Mouse (Mus musculus) forebrain, embryonic 16.5 days (tissue): ENCODE data around the gene Prrg4. TPM values are rescaled to one million over a fixed set of nuclear protein-coding genes. Genes with fewer than 3 reads are reported as not detected.
"Not testable (repeated sequence)": the region's sequence is repeated elsewhere in the genome, so short reads cannot be mapped to it uniquely, and the experiment has no call there.

ENCODE experiments used
- ATAC-seq: fragments of 200-750 bp; cut with Nextera tagmentation; 2 replicates; pipeline ENCODE4 v1.8.0; 2017; ENCODE audit warnings: mild to moderate bottlenecking, moderate library complexity
- H3K27ac ChIP-seq: fragments of 300-500 bp; sonication (generic); 2 replicates; pipeline ENCODE4 v1.5.1; 2014; ENCODE audit warnings: low read length, control low read depth
- H3K27me3 ChIP-seq: fragments of 300-500 bp; sonication (generic); replicated peaks from 2 replicates; pipeline ENCODE4 v1.6.1; 2014; ENCODE audit warnings: low read length; ENCODE audit not compliant: control insufficient read depth, insufficient read depth
- H3K36me3 ChIP-seq: fragments of 300-500 bp; sonication (generic); 2 replicates; pipeline ENCODE4 v1.6.1; 2014; ENCODE audit not compliant: control insufficient read depth, insufficient read depth
- H3K4me1 ChIP-seq: fragments of 300-500 bp; sonication (generic); replicated peaks from 2 replicates; pipeline ENCODE4 v1.6.1; 2014; ENCODE audit warnings: low read length; ENCODE audit not compliant: control insufficient read depth, insufficient read depth
- H3K4me2 ChIP-seq: fragments of 300-500 bp; sonication (generic); 2 replicates; pipeline ENCODE4 v1.6.1; 2014; ENCODE audit warnings: mild to moderate bottlenecking, low read length, control low read depth
- H3K4me3 ChIP-seq: fragments of 300-500 bp; sonication (generic); replicated peaks from 2 replicates; pipeline ENCODE4 v1.5.1; 2014; ENCODE audit warnings: mild to moderate bottlenecking, low read length, control low read depth
- H3K9ac ChIP-seq: fragments of 300-500 bp; sonication (generic); replicated peaks from 2 replicates; pipeline ENCODE4 v1.6.1; 2014; ENCODE audit warnings: low read depth, low read length, control low read depth
- H3K9me3 ChIP-seq: fragments of 300-500 bp; sonication (generic); 2 replicates; pipeline ENCODE4 v1.6.1; 2016; ENCODE audit warnings: low read length; ENCODE audit not compliant: control insufficient read depth
- WGBS: fragments of 180-500 bp; shearing (Covaris S2); extraction: QIAGEN DNeasy Blood & Tissue Kit; methylation state at CpG from one replicate; pipeline ENCODE4 v1.1.7; 2014; 5-methylcytosine and 5-hydroxymethylcytosine counted together
- polyA plus RNA-seq: library from polyadenylated mRNA; unstranded; fragments of >200 nt; fragmentation: Nextera tagmentation; extraction: Ambion mirVana; gene quantifications from 2 replicates; pipeline ENCODE4 v1.2.1, GENCODE M21; 2015

Gene Prrg4
- polyA plus RNA-seq, 1 experiment from 2014 or later: 0.38 TPM

- peaks cover 13% of the 10 kb centered on the region for H3K4me1 ChIP-seq
- ATAC-seq: no peak
- H3K9ac ChIP-seq: no peak overlapping the region
- no peaks in the 10 kb centered on the region for H3K36me3 ChIP-seq
- H3K27me3 ChIP-seq: peaks cover 7% of the 10 kb centered on the region
- H3K27ac ChIP-seq: no peak overlapping the region
- H3K4me2 ChIP-seq: no peak overlapping the region
- no peak overlapping the region for H3K4me3 ChIP-seq
- WGBS: 57% methylated on average over 2 of the region's 2 CpGs
- H3K9me3 ChIP-seq: no peaks in the 10 kb centered on the region
Measured at GRCm38 (mm10) chr2:104847645-104848044, 2.0 kb downstream of the Prrg4 start.

- H3K4me2 ChIP-seq: no peak overlapping the region
- peaks cover 7% of the 10 kb centered on the region for H3K27me3 ChIP-seq
- H3K36me3 ChIP-seq: no peaks in the 10 kb centered on the region
- H3K9me3 ChIP-seq: no peaks in the 10 kb centered on the region
- 35% methylated on average over 4 of the region's 4 CpGs for WGBS
- no peak for ATAC-seq
- H3K9ac ChIP-seq: no peak overlapping the region
- no peak overlapping the region for H3K4me3 ChIP-seq
- no peak overlapping the region for H3K27ac ChIP-seq
- H3K4me1 ChIP-seq: peaks cover 13% of the 10 kb centered on the region
Measured at GRCm38 (mm10) chr2:104846638-104847414, 2.9 kb downstream of the Prrg4 start.

DNA sequence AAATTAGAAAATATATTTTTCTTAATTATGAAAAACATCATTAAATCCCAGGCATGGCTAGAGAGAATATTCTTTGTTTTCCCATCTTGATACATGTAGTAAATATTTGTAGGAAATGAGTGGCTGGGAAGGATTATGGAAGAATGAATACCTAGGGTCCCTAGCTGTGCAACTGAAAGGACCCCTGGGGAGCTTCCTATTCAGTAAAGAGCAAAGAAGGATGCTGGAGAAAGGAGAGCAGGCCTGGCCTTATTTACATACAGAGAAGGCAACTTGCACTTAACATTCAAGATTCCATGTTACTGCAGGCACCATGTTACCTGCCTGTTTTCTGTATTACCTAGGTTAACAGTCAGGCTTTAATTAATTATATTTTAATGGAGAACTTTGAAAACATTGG lies 7.1 kb downstream of the Prrg4 start:
- ATAC-seq: no peak

DNA sequence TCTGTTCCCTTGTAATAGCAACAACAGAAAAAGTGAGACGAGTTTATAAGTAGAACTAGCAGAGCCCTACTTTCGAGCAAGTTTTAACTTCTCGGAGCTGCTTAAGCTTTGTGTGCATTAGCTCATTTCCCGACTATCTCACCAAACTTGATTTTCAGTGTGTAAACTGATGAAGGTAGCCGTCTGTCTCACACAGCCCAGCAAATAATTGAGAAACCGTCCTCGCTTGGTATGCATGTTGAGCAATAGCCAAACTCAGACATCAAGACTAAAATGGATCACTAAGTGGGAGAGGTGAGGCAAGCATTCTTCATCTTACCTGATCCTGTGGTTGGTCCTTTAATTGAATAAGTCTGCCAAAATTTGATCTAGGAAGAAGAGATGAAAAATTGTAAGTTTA lies 7.9 kb downstream of the Prrg4 start:
- Histone ChIP-seq H3K4me2 (no peak overlapping the region), H3K9me3 (no peaks in the 10 kb centered on the region), H3K27me3 (no peaks in the 10 kb centered on the region), H3K9ac (no peak overlapping the region), H3K4me3 (no peak overlapping the region), H3K36me3 (no peaks in the 10 kb centered on the region), H3K27ac (no peak overlapping the region), H3K4me1 (no peaks in the 10 kb centered on the region)
- no peak for ATAC-seq
- WGBS: 89% methylated on average over 7 of the region's 7 CpGs

More for the DNA sequence above, 7.1 kb downstream of the Prrg4 start:
- Histone ChIP-seq H3K27ac (no peak overlapping the region), H3K4me1 (no peaks in the 10 kb centered on the region), H3K27me3 (no peaks in the 10 kb centered on the region), H3K4me2 (no peak overlapping the region), H3K4me3 (no peak overlapping the region), H3K36me3 (no peaks in the 10 kb centered on the region), H3K9ac (no peak overlapping the region), H3K9me3 (no peaks in the 10 kb centered on the region)

DNA sequence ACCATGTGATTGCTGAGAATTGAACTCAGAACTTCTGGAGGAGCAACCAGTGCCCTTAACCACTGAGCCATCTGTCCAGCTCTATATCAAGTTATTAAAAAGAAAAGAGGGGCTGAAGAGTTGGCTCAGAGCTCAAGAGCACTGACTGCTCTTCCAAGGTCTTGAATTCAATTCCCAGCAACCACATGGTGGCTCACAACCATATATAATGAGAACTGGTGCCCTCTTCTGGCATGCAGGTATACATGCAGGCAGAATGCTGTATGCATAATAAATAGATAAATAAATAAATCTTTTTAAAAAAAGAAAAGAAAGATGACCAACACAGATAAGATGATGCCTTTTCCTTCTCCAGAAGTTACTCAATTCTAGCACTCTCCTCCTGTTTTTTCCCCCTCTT lies 8.7 kb downstream of the Prrg4 start:
- H3K27me3 ChIP-seq: no peaks in the 10 kb centered on the region
- H3K27ac ChIP-seq: no peak overlapping the region
- ATAC-seq: no peak
- no peaks in the 10 kb centered on the region for H3K36me3 ChIP-seq
- H3K9ac ChIP-seq: no peak overlapping the region
- no peak overlapping the region for H3K4me2 ChIP-seq
- H3K4me3 ChIP-seq: no peak overlapping the region
- no peaks in the 10 kb centered on the region for H3K9me3 ChIP-seq
- H3K4me1 ChIP-seq: no peaks in the 10 kb centered on the region

DNA sequence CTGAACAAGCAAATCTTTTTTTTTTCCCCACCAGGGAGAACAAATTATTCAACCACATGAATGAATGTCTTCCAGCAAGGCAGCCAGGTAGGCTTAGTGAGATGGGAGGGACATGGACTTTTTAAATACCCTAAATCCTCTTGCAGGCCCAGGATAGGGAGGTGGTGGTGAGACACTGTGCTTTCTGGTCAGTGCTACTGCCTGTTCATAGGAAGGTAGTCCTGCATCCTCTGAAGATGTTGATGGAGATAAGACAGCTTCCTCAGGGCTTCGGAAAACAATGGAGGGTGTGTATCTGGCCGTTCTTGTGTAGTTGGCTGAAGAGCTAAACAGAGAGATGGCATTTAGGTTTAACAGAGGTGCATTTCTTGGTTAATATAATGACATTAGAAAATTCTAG lies 17.2 kb downstream of the Prrg4 start:
- Histone ChIP-seq H3K27ac (no peak overlapping the region), H3K36me3 (no peaks in the 10 kb centered on the region), H3K4me3 (no peak overlapping the region), H3K4me1 (no peaks in the 10 kb centered on the region), H3K9me3 (no peaks in the 10 kb centered on the region), H3K4me2 (no peak overlapping the region), H3K27me3 (no peaks in the 10 kb centered on the region), H3K9ac (no peak overlapping the region)
- WGBS: 94% methylated on average over 2 of the region's 2 CpGs
- ATAC-seq: no peak

DNA sequence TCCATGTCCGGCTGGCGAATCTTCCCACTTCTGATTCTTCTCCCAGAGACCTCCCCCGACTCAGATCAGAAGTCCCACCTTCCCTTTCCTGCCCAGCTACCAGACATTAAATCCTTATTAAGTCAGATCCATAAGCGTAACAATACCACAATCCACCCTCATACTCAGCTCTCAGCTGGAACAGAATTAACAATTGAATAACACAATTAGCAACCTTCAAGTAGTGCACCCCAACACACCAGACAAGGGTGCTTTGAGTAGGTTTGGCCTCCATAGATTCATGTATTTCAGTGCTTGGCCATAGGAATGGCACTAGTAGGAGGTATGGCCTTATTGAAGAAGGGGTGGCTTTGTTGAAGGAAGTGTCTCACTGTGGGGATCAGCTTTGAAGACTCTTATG lies 23.5 kb downstream of the Prrg4 start:
- Histone ChIP-seq H3K9ac (no peak overlapping the region), H3K4me2 (no peak overlapping the region), H3K9me3 (no peaks in the 10 kb centered on the region), H3K27ac (no peak overlapping the region), H3K27me3 (no peaks in the 10 kb centered on the region), H3K4me3 (no peak overlapping the region), H3K4me1 (no peaks in the 10 kb centered on the region), H3K36me3 (no peaks in the 10 kb centered on the region)
- 93% methylated on average over 4 of the region's 4 CpGs for WGBS
- no peak for ATAC-seq

DNA sequence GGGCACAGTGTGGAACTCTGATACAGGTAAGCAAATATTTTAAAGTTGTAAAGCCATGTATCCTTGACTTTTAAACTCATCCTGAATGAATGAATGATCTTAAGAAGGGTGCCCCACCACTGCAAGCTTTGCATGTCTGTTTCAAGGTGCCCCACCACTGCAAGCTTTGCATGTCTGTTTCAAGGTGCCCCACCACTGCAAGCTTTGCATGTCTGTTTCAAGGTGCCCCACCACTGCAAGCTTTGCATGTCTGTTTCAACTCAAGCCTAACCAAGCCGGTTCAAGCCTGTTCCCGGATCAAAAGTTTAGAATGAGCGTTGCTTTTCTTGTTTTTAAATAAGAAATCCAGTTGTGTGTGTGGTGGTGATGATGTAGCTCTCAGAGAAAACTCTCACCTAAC lies 30.9 kb downstream of the Prrg4 start:
- 94% methylated on average over 3 of the region's 3 CpGs for WGBS
- not testable (repeated sequence) for H3K27me3 ChIP-seq, H3K27ac ChIP-seq, H3K36me3 ChIP-seq, H3K9ac ChIP-seq, H3K9me3 ChIP-seq, ATAC-seq, H3K4me2 ChIP-seq, H3K4me3 ChIP-seq
- peaks cover 16% of the 10 kb centered on the region for H3K4me1 ChIP-seq

DNA sequence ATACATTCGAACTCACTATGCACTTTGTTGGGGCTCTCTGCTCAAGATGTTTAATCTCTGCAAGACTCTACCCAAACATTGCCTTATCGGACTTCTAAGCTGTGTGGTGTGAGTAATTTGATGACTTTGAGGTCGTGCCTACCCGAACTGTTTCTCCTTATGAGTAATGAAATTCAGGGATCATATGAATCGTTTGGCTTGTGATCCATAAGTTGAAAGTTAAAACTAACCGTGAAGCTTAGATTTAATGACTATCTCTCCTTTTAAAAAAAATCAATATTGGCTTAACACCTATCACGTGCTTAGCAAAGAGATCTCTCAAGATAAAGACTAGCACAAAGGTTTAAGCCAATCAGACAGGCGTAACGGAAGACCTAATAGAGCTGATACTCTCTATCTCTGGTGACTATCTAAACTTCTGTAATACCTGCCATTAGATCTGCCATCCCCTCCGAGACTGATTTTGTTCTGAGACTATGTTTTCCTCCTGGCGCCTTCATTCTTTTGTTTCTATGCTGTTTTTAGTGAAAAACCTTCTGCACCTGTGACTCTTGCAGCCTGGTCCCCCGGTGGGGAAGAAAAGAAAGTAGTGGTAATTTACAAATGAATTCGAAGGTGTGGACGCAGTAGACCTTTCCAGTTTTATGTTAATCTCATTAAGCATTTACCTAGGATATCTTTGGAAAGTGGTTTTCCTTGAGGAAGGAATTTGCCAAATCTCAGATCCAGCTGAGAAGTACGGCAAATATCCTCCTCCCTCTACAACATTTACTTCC lies 31.9 kb downstream of the Prrg4 start:
- no peaks in the 10 kb centered on the region for H3K36me3 ChIP-seq
- no peaks in the 10 kb centered on the region for H3K9me3 ChIP-seq
- peak overlapping the region; percentile 100 for H3K9ac ChIP-seq
- peak overlapping the region; percentile 98 for H3K27ac ChIP-seq
- no peaks in the 10 kb centered on the region for H3K27me3 ChIP-seq
- H3K4me1 ChIP-seq: peaks cover 20% of the 10 kb centered on the region
- ATAC-seq: no peak
- peak overlapping the region; percentile 81 for H3K4me2 ChIP-seq
- peak overlapping the region; percentile 95 for H3K4me3 ChIP-seq
- 2% methylated on average over 15 of the region's 15 CpGs for WGBS
